Mouse (Mus musculus): ENCODE results near the gene Mllt10.

- TF ChIP-seq CTCF (IDR thresholded peaks at IDR 0.05; ENCODE audit: borderline replicate concordance, control insufficient read depth, extremely low read depth, insufficient read depth, low read length, poor library complexity) (no peak), POLR2A (IDR thresholded peaks at IDR 0.05; ENCODE audit: control insufficient read depth, extremely low read depth, insufficient read depth, low read length, poor library complexity) (no peak)
Measured at GRCm38 (mm10) chr2:18111411-18111810, 56.4 kb downstream of the Mllt10 start.
